Mouse (Mus musculus) liver, postnatal 0 days (tissue): ENCODE data around the gene Zfp212.

Experiments used
- CTCF ChIP-seq: sonication (generic); IDR thresholded peaks from 2 replicates; pipeline ENCODE4 v1.5.1; 2016; ENCODE audit warnings: antibody characterized with exemption, low read depth
- EP300 ChIP-seq: IDR thresholded peaks from 2 replicates; pipeline ENCODE4 v1.6.1; 2016; ENCODE audit warnings: antibody characterized with exemption, low read depth, mild to moderate bottlenecking

- TF ChIP-seq EP300 (no peak), CTCF (no peak)
These were observed 43.2 kb upstream of the Zfp212 start, which contains the start of gene Zfp282 for GRCm38 (mm10) chr6:47877058-47877457.
